Comparison of ENCODE assay signal across 19 mouse cellular contexts in the genomic region with DNA sequence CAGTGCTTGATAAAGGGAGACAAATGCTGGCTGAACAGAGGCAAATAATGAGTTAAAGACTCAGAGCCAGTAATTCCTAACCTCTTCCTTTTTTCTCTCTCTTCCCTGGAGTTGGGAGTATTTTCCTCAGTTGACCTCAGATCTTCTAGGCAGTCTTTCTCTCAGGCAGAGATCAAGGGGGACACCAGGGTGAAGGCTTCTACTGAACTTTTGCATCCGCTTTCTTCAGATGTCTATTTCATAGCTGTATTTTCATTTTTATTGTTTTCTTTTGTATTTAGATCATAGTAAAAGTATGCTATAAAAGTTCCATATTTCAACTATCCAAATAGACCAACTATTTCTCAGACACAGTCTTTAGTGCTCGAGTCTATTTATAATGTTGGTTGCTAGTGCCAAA. TPM values are rescaled to one million over a fixed set of nuclear protein-coding genes. Genes with fewer than 3 reads are reported as not detected.
"Had no signal": no experiment of that assay in that cellular context is flagged by ENCODE, and none has a peak within 500 bp of the region (broad histone marks: within the 10 kb centered on the region; RNA-seq: fewer than 3 reads in every experiment).

No protein-coding gene starts in this region.

- H3K36me3 ChIP-seq: lung, embryonic 15.5 days; midbrain, embryonic 13.5 days; midbrain, embryonic 15.5 days; neural tube, embryonic 12.5 days; stomach, embryonic 15.5 days had no signal

- H3K4me2 ChIP-seq: lung, embryonic 15.5 days; midbrain, embryonic 11.5 days; midbrain, embryonic 13.5 days; midbrain, embryonic 15.5 days; neural tube, embryonic 12.5 days; stomach, embryonic 15.5 days had no signal

- H3K4me3 ChIP-seq: lung, embryonic 15.5 days; megakaryocyte, embryonic 14.5 days; midbrain, embryonic 13.5 days; midbrain, embryonic 15.5 days; neural tube, embryonic 12.5 days; stomach, embryonic 15.5 days had no signal

- H3K27ac ChIP-seq: lung, embryonic 15.5 days; macrophage; midbrain, embryonic 13.5 days; midbrain, embryonic 15.5 days; neural tube, embryonic 12.5 days; stomach, embryonic 15.5 days; stomach, postnatal 0 days had no signal

- H3K4me1 ChIP-seq: lung, embryonic 15.5 days; megakaryocyte, embryonic 14.5 days; midbrain, embryonic 13.5 days; midbrain, embryonic 15.5 days; neural tube, embryonic 12.5 days; stomach, embryonic 15.5 days had no signal

- H3K9me3 ChIP-seq: lung, embryonic 15.5 days; megakaryocyte, embryonic 14.5 days; midbrain, embryonic 13.5 days; midbrain, embryonic 15.5 days; neural tube, embryonic 12.5 days; stomach, embryonic 15.5 days had no signal

- DNase-seq: lung, adult 2 months; lung, postnatal 14 days; lung, postnatal 36 days; right cerebral cortex, postnatal 14 days; thymus, adult 2 months; thymus, postnatal 25 days; thymus, postnatal 4 days had no signal

- ATAC-seq: lung, postnatal 0 days; midbrain, embryonic 13.5 days; midbrain, embryonic 15.5 days had no signal

- H3K9ac ChIP-seq: lung, embryonic 15.5 days; midbrain, embryonic 13.5 days; midbrain, embryonic 15.5 days; neural tube, embryonic 12.5 days; stomach, embryonic 15.5 days had no signal

- H3K27me3 ChIP-seq: megakaryocyte, embryonic 14.5 days; midbrain, embryonic 13.5 days; midbrain, embryonic 15.5 days; neural tube, embryonic 12.5 days had no signal

RNA-seq across cellular contexts. Expression of gene Alx1, which starts 27.5 kb away (rescaled TPM):
- polyA plus RNA-seq: lung, adult 2 months; lung, postnatal 0 days; macrophage; neural tube, embryonic 14.5 days; spleen, adult 2 months; stomach, postnatal 0 days; thymus, adult 2 months had no signal
